Mouse (Mus musculus) ES-E14 (cell line): Measurements from ENCODE around the gene Lztfl1.

Experiments
- CHD2 ChIP-seq: IDR thresholded peaks from 2 replicates; pipeline ENCODE4 v1.6.1; 2014; ENCODE audit warnings: mild to moderate bottlenecking, low read depth, low read length, inconsistent platforms
- HCFC1 ChIP-seq: IDR thresholded peaks from 2 replicates; pipeline ENCODE4 v1.6.1; 2012; ENCODE audit warnings: low read length, inconsistent platforms, borderline replicate concordance; ENCODE audit not compliant: insufficient read depth
- ZC3H11A ChIP-seq: IDR thresholded peaks from 2 replicates; pipeline ENCODE4 v1.6.1; 2012; ENCODE audit warnings: low read depth, mild to moderate bottlenecking, inconsistent platforms, low read length, borderline replicate concordance
- ZNF384 ChIP-seq: IDR thresholded peaks from 2 replicates; pipeline ENCODE4 v1.6.1; 2012; ENCODE audit warnings: low read depth, low read length, inconsistent platforms

DNA sequence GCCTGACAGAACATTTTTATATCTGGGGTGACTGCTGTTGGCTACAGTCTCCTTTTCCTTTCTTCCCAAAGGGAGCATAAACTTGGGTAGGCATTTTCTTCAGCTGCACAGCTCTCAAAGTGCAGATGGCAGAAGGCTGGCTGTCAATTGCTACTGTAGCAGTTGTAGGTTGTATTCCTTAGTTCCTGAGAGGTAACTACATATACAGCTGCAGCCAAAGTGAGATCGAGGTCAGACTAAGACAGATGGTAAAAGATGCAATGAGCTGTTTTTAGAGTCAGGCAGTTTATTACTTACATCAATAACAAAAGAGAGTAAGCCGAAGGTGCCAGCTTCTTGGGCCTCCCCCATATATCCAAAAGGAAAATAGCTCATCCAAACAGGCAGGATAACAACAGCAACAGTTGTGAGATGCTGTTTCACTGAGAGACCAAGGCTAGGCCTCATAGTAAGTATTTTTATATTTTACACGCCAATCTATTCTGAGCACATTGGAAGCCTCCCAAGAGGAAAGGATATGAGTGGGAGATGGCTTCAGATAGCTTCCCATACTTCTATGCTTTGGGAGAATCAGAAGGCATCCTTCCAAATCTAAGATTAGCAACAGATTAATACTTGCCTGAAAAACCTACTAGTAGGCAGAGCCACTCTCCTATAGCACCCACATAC, 21.7 kb downstream of the Lztfl1 start:
- TF ChIP-seq CHD2 (no peak), ZC3H11A (no peak), HCFC1 (no peak), ZNF384 (no peak)
